Mouse (Mus musculus): ENCODE results near the gene Fgfrl1.

GRCm38 (mm10) chr5:108665066-108665465 is 27.1 kb upstream of the Fgfrl1 start:
- TF ChIP-seq POLR2A (IDR thresholded peaks at IDR 0.05; ENCODE audit: extremely low read depth, insufficient read depth, low read length), result no peak
- TF ChIP-seq CTCF (IDR thresholded peaks at IDR 0.05; ENCODE audit: extremely low read depth, insufficient read depth, low read length), result no peak
